Mouse (Mus musculus): Measurements from ENCODE around the gene Hao1. TPM values are rescaled to one million over a fixed set of nuclear protein-coding genes. Genes with fewer than 3 reads are reported as not detected.

The Hao1 gene
- polyA plus RNA-seq (2012; rRNA removed): 0.28 and 0.34 TPM in 2 replicates

GRCm38 (mm10) chr2:134554221-134554727 is at the start of gene Hao1:
Hao1 (minus strand) TSS chr2:134554368.

Other genes with a start within 250 kb of the Hao1 start
- 4.9 and 6.0 TPM in 2 replicates for gene Tmx4, start 89.8 kb upstream of the Hao1 start, polyA plus RNA-seq (2012; rRNA removed)
- 0.61 and 0.66 TPM in 2 replicates for gene Plcb1, start 231.7 kb upstream of the Hao1 start, polyA plus RNA-seq (2012; rRNA removed)